Mouse (Mus musculus): Measurements from ENCODE around the gene Cbfa2t3. TPM values are rescaled to one million over a fixed set of nuclear protein-coding genes. Genes with fewer than 3 reads are reported as not detected.

The Cbfa2t3 gene
- polyA plus RNA-seq, 1 experiment from 2014 or later: 12.2 TPM

DNA sequence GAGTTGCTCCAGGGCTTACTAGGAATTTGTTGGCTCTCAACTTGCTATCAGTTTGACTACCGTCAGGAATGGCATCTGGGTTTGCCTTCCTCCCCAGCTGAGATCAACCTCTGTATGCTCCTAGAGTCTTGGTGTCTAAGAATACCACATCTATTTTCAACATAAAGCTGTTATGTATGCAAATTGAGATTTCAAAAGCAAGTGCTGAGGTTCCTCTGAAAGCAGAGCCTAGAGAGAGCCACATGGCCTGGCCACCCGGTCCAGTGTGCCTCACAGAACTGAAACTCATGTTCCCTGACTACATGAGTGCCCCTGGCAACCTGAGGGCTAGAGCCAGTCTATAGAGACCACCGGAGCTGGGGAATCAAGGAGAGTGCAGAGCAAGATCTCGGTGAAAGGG lies 93.5 kb downstream of the Cbfa2t3 start:
- H3K4me3 ChIP-seq (replicated peaks): no peak overlapping the region
- no peak overlapping the region for H3K4me2 ChIP-seq
- H3K27me3 ChIP-seq: no peaks in the 10 kb centered on the region
- no peaks in the 10 kb centered on the region for H3K36me3 ChIP-seq (replicated peaks)
- WGBS: 82% methylated on average over 4 of the region's 4 CpGs
- no peak overlapping the region for H3K9ac ChIP-seq
- no peaks in the 10 kb centered on the region for H3K9me3 ChIP-seq
- peaks cover under 1% of the 10 kb centered on the region for H3K4me1 ChIP-seq
- ATAC-seq (ENCODE audit: low FRiP score): no peak
- H3K27ac ChIP-seq: no peak overlapping the region

DNA sequence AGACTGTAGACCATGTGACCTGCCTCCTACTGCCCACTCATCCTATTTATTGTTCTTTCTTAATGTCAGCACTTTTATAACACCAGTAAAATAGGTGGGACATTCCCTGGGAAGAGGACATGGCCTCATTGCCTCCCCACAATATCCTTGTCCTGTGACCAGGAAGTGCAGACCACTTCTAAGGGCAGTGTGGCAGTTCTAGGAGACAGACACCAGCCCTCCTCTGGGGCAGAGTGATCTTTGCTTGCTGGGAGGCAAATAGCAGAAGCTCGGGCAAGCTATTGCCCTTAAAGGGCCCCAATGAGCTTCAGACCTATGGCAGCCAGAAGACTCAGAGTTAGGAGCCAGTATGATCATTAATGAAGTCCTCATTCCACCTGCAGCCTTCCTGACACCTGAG lies 94.3 kb downstream of the Cbfa2t3 start:
- Histone ChIP-seq H3K36me3 (replicated peaks) (no peaks in the 10 kb centered on the region), H3K4me2 (no peak overlapping the region), H3K9me3 (no peaks in the 10 kb centered on the region), H3K9ac (no peak overlapping the region), H3K4me1 (no peaks in the 10 kb centered on the region), H3K27me3 (no peaks in the 10 kb centered on the region), H3K27ac (no peak overlapping the region), H3K4me3 (replicated peaks) (no peak overlapping the region)
- WGBS: 76% methylated on average over 1 of the region's 1 CpGs
- ATAC-seq (ENCODE audit: low FRiP score): no peak

DNA sequence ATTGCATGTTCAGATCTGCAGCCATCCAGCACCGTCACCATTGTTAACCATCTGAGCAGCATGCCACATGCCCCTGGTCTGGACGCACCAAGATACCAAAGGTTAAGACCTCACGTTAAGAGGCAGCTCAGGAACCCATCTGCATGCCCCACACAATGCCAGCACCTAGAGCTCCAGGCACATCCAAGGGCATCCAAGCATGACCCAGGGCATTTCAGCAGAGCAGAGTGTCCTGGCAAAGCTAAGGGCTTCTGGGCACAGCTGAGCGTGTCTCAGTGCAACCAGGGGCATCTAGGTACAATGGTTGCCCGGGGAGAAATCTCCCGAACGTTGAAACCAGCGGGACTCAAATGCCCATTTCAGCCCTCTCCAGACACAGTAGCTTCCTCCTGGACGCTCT lies 98.2 kb downstream of the Cbfa2t3 start:
- no peak overlapping the region for H3K9ac ChIP-seq
- no peaks in the 10 kb centered on the region for H3K9me3 ChIP-seq
- 87% methylated on average over 9 of the region's 9 CpGs for WGBS
- no peak overlapping the region for H3K4me3 ChIP-seq (replicated peaks)
- no peak for ATAC-seq (ENCODE audit: low FRiP score)
- H3K36me3 ChIP-seq (replicated peaks): no peaks in the 10 kb centered on the region
- H3K4me2 ChIP-seq: no peak overlapping the region
- no peaks in the 10 kb centered on the region for H3K4me1 ChIP-seq
- no peak overlapping the region for H3K27ac ChIP-seq
- H3K27me3 ChIP-seq: no peaks in the 10 kb centered on the region

DNA sequence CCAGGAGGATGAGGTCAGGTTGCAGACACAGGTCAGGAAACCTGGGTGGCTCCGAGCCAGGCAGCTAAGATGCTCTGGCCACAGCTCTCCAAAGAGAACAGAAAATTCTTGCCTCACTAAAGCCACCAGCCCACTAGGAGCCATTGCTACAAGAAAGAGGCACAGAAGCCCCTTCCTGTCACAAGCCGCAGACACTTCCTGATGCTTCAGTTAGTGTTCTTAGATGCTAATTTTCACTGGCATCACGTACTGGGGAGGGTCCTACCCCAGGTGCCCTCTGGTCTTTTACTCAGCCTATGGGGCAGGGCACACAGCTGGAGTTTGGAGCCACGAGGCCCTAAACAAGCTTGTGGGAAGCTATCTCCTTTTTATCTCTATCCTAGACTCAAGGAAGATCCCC lies 102.9 kb downstream of the Cbfa2t3 start:
- no peak overlapping the region for H3K4me3 ChIP-seq (replicated peaks)
- no peaks in the 10 kb centered on the region for H3K9me3 ChIP-seq
- no peaks in the 10 kb centered on the region for H3K36me3 ChIP-seq (replicated peaks)
- no peak overlapping the region for H3K4me2 ChIP-seq
- H3K27ac ChIP-seq: no peak overlapping the region
- 50% methylated on average over 4 of the region's 4 CpGs for WGBS
- H3K27me3 ChIP-seq: no peaks in the 10 kb centered on the region
- H3K9ac ChIP-seq: no peak overlapping the region
- ATAC-seq (ENCODE audit: low FRiP score): no peak
- no peaks in the 10 kb centered on the region for H3K4me1 ChIP-seq

DNA sequence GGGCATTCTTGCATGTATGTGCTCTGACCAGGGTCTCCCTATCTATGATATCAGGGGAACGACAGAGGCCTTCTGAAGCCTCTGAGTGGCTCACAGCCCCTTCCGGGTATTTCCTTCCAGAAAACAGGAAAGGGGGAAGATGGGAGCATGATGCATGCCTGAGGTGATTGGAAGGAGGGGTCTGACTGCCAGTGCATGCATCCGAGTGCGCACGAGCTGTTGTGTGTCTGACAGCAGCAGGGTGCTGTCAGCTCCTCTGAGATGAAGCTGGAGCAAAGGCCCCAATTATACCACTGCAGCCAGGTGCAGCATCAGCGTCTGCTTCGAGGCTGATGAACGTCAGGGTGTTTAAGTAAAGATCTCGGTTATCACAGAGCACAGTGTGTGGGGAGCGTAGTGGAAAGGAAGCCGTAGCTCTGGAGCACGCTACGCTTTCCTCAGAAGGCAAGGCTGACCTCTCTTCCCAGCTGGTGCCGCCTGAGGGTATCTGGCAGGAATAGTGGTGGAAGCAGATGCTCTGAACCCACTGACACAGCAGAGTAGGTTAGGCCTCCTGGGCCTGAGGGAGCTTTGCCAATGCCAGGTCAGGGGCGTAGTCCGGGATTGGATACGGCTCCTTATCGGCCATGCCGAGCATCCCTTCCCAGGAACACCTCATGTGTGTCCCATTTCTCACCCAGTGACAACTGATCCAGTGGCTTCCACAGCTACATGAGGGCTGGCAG lies 105.0 kb downstream of the Cbfa2t3 start:
- no peak for ATAC-seq (ENCODE audit: low FRiP score)
- no peaks in the 10 kb centered on the region for H3K27me3 ChIP-seq
- H3K4me2 ChIP-seq: no peak overlapping the region
- H3K4me3 ChIP-seq (replicated peaks): no peak overlapping the region
- no peaks in the 10 kb centered on the region for H3K9me3 ChIP-seq
- H3K36me3 ChIP-seq (replicated peaks): no peaks in the 10 kb centered on the region
- peak overlapping the region; percentile 54; the same call in 1 of the 2 replicates for H3K27ac ChIP-seq
- no peak overlapping the region for H3K9ac ChIP-seq
- no peaks in the 10 kb centered on the region for H3K4me1 ChIP-seq
- 84% methylated on average over 19 of the region's 19 CpGs for WGBS

DNA sequence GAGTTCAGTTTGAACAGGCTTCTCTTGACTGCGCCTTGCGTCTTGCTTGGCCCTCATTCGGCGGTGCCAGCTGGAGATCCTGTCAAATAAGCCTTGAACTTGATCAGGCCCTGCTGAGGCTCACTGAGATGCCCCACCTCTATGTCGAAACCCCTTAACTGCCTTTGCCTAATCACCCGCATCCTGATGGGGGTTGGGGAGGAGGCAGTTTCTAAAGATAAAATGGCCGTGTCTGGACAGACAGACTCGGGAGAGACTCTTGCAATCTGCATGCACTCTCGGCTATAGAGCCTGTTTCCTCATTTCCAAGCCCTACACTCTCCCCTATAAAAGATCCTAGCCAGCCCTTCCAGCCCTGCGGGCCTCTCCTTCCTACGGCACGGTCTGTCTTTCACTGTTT lies 105.7 kb downstream of the Cbfa2t3 start:
- H3K27ac ChIP-seq: no peak overlapping the region
- H3K4me2 ChIP-seq: no peak overlapping the region
- H3K27me3 ChIP-seq: no peaks in the 10 kb centered on the region
- WGBS: 81% methylated on average over 12 of the region's 12 CpGs
- H3K9ac ChIP-seq: no peak overlapping the region
- no peak for ATAC-seq (ENCODE audit: low FRiP score)
- H3K9me3 ChIP-seq: no peaks in the 10 kb centered on the region
- H3K4me3 ChIP-seq (replicated peaks): no peak overlapping the region
- no peaks in the 10 kb centered on the region for H3K4me1 ChIP-seq
- H3K36me3 ChIP-seq (replicated peaks): no peaks in the 10 kb centered on the region

DNA sequence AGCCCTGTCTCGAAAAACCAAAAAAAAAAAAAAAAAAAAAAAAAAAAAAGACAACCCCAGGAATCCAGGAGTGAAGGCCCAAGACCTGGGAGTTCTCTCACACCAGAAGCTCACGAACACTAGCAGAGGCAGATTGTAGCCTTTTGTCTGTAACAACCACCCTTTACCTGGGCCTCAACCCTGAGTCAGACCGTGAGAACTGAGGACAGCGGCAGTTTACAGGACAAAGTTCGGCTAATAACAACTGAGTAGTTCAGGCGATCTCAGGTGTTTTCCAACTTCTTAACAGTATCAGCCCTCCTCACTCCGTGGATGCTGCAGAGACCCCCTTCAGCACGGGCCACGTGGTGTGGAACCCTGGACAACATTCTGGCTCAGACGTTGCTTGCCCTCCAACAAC lies 112.2 kb downstream of the Cbfa2t3 start:
- WGBS: 84% methylated on average over 9 of the region's 10 CpGs
- Histone ChIP-seq H3K27ac (no peak overlapping the region), H3K4me3 (replicated peaks) (no peak overlapping the region), H3K4me2 (no peak overlapping the region), H3K9me3 (no peaks in the 10 kb centered on the region), H3K4me1 (peaks cover 7% of the 10 kb centered on the region; the same call in 1 of the 2 replicates), H3K36me3 (replicated peaks) (no peaks in the 10 kb centered on the region), H3K9ac (no peak overlapping the region), H3K27me3 (0 out of 2 replicates have a peak, but pooled peaks cover 5% of the 10 kb centered on the region)
- ATAC-seq (ENCODE audit: low FRiP score): no peak

DNA sequence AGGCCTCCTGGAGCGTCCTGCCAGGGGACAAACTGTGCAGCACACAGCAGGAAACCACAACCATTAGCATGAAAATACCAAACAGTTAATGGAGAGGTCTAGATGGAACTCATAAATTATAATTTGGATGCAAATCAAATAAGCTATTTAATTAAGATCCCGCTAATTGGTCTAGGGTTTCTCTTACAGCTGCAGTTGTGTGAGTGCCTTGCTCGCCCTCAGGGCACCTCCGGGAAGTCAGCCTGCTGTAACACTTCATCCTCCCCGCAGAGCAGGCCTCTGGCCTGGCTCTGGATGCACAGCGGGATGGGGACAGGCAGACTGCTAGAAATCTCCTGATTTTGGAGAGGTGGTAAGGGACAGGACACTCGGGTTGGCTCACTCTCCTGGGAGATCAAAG lies 112.7 kb downstream of the Cbfa2t3 start:
- ATAC-seq (ENCODE audit: low FRiP score): no peak

DNA sequence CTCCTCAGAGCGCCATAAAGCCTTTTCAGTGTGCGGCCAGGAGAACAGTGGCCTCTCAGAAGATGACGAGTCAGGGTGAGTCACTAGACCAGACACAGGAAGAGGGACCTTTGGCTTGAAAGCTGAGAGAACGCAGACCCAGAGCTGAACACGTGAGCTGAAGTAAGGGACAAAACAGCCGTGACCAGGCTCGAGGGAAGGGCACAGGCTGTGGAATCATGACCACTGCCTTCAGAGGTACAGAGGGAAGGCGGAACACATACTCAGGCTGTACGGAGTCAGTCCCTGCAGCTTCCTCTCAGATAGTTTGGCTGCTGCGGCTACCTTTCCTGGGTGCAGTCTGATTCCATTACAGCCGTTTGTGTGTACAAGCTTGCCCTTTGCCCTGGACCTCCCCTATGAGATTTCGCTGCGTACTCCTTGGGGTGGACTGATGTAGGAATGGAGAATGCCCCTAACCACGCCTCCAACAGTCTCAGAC lies 113.5 kb downstream of the Cbfa2t3 start:
- WGBS: 72% methylated on average over 14 of the region's 14 CpGs
- no peaks in the 10 kb centered on the region for H3K9me3 ChIP-seq
- H3K4me3 ChIP-seq (replicated peaks): no peak overlapping the region
- no peak overlapping the region for H3K4me2 ChIP-seq
- 0 out of 2 replicates have a peak, but pooled peaks cover 6% of the 10 kb centered on the region for H3K27me3 ChIP-seq
- ATAC-seq (ENCODE audit: low FRiP score): no peak
- H3K27ac ChIP-seq: no peak overlapping the region
- no peak overlapping the region for H3K9ac ChIP-seq
- peaks cover 7% of the 10 kb centered on the region; the same call in 1 of the 2 replicates for H3K4me1 ChIP-seq
- H3K36me3 ChIP-seq (replicated peaks): no peaks in the 10 kb centered on the region

More for the DNA sequence above, 112.7 kb downstream of the Cbfa2t3 start:
- Histone ChIP-seq H3K4me3 (replicated peaks) (no peak overlapping the region), H3K9ac (no peak overlapping the region), H3K4me1 (peaks cover 7% of the 10 kb centered on the region; the same call in 1 of the 2 replicates), H3K36me3 (replicated peaks) (no peaks in the 10 kb centered on the region), H3K27me3 (0 out of 2 replicates have a peak, but pooled peaks cover 5% of the 10 kb centered on the region), H3K9me3 (no peaks in the 10 kb centered on the region), H3K27ac (no peak overlapping the region), H3K4me2 (no peak overlapping the region)
- WGBS: 43% methylated on average over 7 of the region's 7 CpGs

DNA sequence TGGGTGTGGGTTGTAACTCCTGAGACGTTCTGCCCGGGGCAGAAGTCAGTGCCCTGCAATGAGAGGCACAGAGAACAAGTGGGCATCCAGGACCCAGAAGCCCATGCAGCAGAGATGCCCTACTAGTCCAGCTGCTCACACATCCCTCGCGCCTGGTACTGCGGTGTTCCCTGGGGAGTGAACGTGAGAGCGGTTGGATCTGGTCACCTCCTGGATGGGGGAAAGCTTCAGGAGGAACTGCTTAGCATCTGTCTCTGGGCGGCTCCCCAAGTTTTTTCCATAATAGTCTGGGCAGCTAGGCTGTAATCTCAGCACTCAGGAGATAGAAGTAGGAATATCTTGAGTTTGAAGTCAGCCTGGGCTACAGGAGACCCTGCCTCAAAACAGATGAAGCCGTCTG lies 113.9 kb downstream of the Cbfa2t3 start:
- H3K4me1 ChIP-seq: peaks cover 7% of the 10 kb centered on the region; the same call in 1 of the 2 replicates
- H3K4me2 ChIP-seq: no peak overlapping the region
- WGBS: 87% methylated on average over 9 of the region's 9 CpGs
- 0 out of 2 replicates have a peak, but pooled peaks cover 7% of the 10 kb centered on the region for H3K27me3 ChIP-seq
- H3K36me3 ChIP-seq (replicated peaks): no peaks in the 10 kb centered on the region
- H3K4me3 ChIP-seq (replicated peaks): no peak overlapping the region
- H3K9me3 ChIP-seq: no peaks in the 10 kb centered on the region
- no peak for ATAC-seq (ENCODE audit: low FRiP score)
- H3K27ac ChIP-seq: no peak overlapping the region
- H3K9ac ChIP-seq: no peak overlapping the region

DNA sequence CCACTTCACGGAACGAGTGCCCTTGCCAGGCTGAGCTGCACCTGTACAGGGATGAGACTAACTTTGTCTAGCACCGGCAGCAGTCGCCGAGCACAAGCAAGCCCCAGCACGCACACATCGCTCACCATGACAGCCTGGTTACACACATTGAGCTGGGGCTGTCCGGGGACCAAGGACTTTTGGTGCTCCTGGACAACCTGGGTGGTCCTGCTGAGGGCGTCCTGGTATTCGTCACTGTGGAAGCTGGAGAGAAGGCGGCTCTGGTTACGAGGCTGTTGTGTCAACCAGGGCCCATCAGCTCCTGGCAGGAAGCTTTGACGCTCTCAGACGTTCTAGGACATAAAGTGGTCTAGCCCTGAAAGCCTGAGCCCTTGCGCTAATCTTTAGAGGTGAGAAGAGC lies 118.0 kb downstream of the Cbfa2t3 start:
- Histone ChIP-seq H3K9me3 (no peaks in the 10 kb centered on the region), H3K27ac (no peak overlapping the region), H3K36me3 (replicated peaks) (no peaks in the 10 kb centered on the region), H3K9ac (no peak overlapping the region), H3K4me3 (replicated peaks) (no peak overlapping the region), H3K4me1 (peaks cover 20% of the 10 kb centered on the region), H3K4me2 (no peak overlapping the region), H3K27me3 (0 out of 2 replicates have a peak, but pooled peaks cover 7% of the 10 kb centered on the region)
- ATAC-seq (ENCODE audit: low FRiP score): no peak
- WGBS: 84% methylated on average over 15 of the region's 15 CpGs

DNA sequence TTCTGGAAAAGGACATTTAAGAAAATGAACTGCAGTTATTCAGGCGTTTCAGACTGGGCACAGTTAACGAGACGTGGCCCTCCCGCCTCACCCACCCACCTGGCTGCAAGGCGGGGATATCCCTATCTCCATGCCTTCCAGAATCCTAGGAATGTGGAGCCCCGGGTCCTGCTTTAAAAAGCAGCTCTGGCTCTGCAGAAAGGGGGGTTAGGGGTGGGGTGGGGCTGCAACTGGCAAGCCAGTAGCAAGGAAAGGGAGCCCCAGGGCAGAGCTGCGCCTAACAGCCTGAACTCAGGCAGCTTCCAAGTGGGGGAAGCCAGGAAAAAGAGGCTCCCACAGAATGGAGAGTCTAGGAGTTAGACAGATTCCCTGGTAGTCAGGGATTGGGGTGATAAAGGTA lies 119.7 kb downstream of the Cbfa2t3 start:
- no peaks in the 10 kb centered on the region for H3K9me3 ChIP-seq
- H3K27me3 ChIP-seq: 0 out of 2 replicates have a peak, but pooled peaks cover 3% of the 10 kb centered on the region
- no peak overlapping the region for H3K4me3 ChIP-seq (replicated peaks)
- peaks cover 34% of the 10 kb centered on the region for H3K4me1 ChIP-seq
- H3K27ac ChIP-seq: no peak overlapping the region
- peaks cover 10% of the 10 kb centered on the region for H3K36me3 ChIP-seq (replicated peaks)
- no peak for ATAC-seq (ENCODE audit: low FRiP score)
- no peak overlapping the region for H3K4me2 ChIP-seq
- no peak overlapping the region for H3K9ac ChIP-seq
- 23% methylated on average over 7 of the region's 7 CpGs for WGBS

DNA sequence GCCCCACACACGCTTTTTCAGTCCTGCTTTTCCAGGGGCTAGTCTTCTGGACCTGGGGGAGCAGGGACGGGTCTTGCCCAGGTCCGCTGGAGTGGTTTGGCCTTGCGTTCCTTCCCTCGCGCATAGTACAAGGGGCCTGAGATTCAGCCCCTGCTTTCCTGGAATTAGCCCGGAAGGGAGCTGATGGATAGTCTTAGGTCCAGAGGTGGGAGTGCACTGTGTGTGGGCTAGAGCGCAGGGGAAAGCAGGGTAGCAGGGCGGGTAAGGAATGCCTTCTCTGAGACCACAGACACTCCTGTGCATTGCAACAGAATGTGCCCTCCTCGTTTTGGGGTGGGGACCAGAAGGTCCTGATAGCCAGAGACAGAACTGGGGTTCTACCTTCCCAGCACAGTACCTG lies 121.8 kb downstream of the Cbfa2t3 start:
- Histone ChIP-seq H3K9ac (peak overlapping the region; percentile 79; the same call in 1 of the 2 replicates), H3K4me1 (peaks cover 46% of the 10 kb centered on the region), H3K4me3 (replicated peaks) (peak overlapping the region; percentile 64), H3K9me3 (no peaks in the 10 kb centered on the region), H3K27me3 (0 out of 2 replicates have a peak, but pooled peaks cover 3% of the 10 kb centered on the region), H3K27ac (0 out of 2 replicates have a peak overlapping the region, but pooled peaks have one; percentile 26), H3K4me2 (peak overlapping the region; percentile 69), H3K36me3 (replicated peaks) (peaks cover 28% of the 10 kb centered on the region)
- 39% methylated on average over 10 of the region's 10 CpGs for WGBS
- ATAC-seq (ENCODE audit: low FRiP score): peak; percentile 41
